Mouse (Mus musculus) embryonic facial prominence, embryonic 13.5 days (tissue): ENCODE measurements at regions not wholly inside any gene's neighbourhood (a gene's known extent, or its start where the extent isn't known, plus 50 kb on each side); places are given as distances from the start of the nearest gene placed in this dataset.

Experiments used
- ATAC-seq: fragments of 200-750 bp; cut with Nextera tagmentation; 2 replicates; pipeline ENCODE4 v1.8.0; 2017; ENCODE audit warnings: low read depth; ENCODE audit not compliant: insufficient number of reproducible peaks, insufficient read depth, low FRiP score, low TSS enrichment
- H3K27ac ChIP-seq: fragments of 300-500 bp; sonication (generic); 2 replicates; pipeline ENCODE4 v1.5.1; 2015; ENCODE audit warnings: moderate library complexity, mild to moderate bottlenecking, inconsistent platforms
- H3K27me3 ChIP-seq: fragments of 300-500 bp; sonication (generic); 2 replicates; pipeline ENCODE4 v1.6.1; 2015; ENCODE audit warnings: mild to moderate bottlenecking, inconsistent platforms
- H3K36me3 ChIP-seq: fragments of 300-500 bp; sonication (generic); 2 replicates; pipeline ENCODE4 v1.6.1; 2015; ENCODE audit warnings: mild to moderate bottlenecking, inconsistent platforms
- H3K4me1 ChIP-seq: fragments of 300-500 bp; sonication (generic); 2 replicates; pipeline ENCODE4 v1.6.1; 2015; ENCODE audit warnings: inconsistent platforms
- H3K4me2 ChIP-seq: fragments of 300-500 bp; sonication (generic); 2 replicates; pipeline ENCODE4 v1.6.1; 2015; ENCODE audit warnings: moderate library complexity, mild to moderate bottlenecking, inconsistent platforms
- H3K4me3 ChIP-seq: fragments of 300-500 bp; sonication (generic); 2 replicates; pipeline ENCODE4 v1.5.1; 2015; ENCODE audit warnings: mild to moderate bottlenecking, inconsistent platforms
- H3K9ac ChIP-seq: fragments of 300-500 bp; sonication (generic); 2 replicates; pipeline ENCODE4 v1.6.1; 2015; ENCODE audit warnings: mild to moderate bottlenecking, inconsistent platforms
- H3K9me3 ChIP-seq: fragments of 300-500 bp; sonication (generic); 2 replicates; pipeline ENCODE4 v1.6.1; 2016; ENCODE audit warnings: inconsistent platforms
- whole genome bisulfite sequencing: fragments of 180-500 bp; shearing (Covaris S2); methylation state at CpG from one replicate; pipeline ENCODE4 v1.1.7; 2015; ENCODE audit warnings: mixed read lengths; 5-methylcytosine and 5-hydroxymethylcytosine counted together

DNA sequence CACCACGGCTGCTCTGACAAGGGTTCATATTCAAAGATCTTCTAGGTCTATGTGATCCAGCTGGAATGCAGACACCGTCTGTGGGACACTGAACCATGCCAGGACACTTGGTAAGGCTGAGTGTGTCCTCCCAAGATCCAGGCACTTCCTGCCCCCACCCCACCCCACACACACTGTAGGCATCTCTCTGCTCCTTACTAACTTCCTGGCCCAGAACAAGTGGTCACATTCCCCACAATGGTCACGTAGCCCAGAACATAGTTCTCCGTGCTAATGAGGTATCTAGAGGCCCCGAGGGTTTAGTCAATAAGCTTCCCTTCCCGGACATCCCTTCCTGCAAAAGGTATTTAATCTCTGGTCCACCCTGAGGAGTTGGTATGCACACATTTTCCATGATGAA is 54.5 kb upstream of the Cav2 start:
- H3K36me3 ChIP-seq, result no peaks in the 10 kb centered on the region
- no peaks in the 10 kb centered on the region for H3K27me3 ChIP-seq
- H3K4me3 ChIP-seq, result no peak overlapping the region
- H3K9ac ChIP-seq, result no peak overlapping the region
- no peak overlapping the region for H3K4me2 ChIP-seq
- H3K27ac ChIP-seq, result no peak overlapping the region
- no peak for ATAC-seq
- H3K9me3 ChIP-seq, result no peaks in the 10 kb centered on the region
- 82% methylated on average over 6 of the region's 6 CpGs for WGBS
- H3K4me1 ChIP-seq, result no peaks in the 10 kb centered on the region
